Mouse (Mus musculus): Measurements from ENCODE around the gene Scml4.

The Scml4 gene

DNA sequence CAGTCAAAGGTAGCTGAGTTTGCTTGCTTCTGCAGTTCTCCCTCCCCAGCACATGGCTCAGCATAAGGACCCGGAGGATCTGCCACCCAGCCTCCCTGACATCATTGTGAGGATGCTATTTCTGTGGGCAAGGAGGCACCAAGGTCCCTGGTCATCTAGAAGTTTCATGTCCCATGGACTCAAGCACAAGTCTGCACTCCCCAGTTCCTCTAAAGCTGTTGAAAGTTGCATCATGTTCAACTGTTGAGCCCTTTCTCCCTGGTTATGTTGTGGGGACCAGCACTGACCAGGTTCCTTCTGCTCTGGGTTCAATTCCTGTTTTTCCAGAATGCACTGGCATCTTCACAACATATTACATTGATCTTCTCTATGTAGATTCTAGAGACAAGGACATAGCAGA is 42.9 kb downstream of the Scml4 start:
- DNase-seq (ENCODE audit: low spot score in 2 of 2): no peak

DNA sequence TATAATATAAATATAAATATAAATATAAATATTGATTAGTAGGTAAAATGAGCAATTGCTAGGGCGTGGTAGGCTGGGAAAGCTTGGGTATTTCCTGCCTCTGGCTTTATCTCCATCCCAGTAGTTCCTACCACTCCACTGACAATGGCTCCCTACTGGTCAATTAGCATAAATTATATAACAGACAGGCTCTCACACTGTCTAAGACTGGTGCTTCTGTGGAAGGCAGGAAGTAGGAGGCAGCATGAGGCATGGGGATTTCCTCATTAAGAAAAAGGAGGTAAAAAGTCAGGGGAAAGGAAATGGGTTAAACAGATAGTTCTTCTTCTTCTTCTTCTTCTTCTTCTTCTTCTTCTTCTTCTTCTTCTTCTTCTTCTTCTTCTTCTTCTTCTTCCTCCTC is 48.4 kb downstream of the Scml4 start:
- no peak for DNase-seq (ENCODE audit: low spot score in 2 of 2)

DNA sequence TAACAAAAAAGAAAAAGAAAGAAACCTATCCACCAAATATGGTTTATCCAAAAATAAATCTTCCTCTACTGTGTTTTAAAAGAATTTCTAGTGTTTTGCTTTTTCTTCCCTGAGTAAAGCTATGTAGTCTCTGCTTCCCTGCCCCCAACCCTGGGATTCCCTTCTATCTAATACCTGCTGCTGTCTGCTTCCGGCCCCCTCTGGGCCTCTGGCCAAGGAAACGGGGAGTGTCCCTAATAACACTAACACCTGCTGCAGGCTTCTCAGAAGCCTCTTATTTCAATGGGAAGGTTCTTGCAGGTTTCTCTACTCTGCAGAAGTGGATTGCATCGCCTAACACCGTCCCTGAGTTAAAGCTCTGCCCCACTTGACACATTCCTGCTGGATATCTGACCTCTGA is 50.4 kb downstream of the Scml4 start:
- peak; percentile 5 to 38 for DNase-seq (ENCODE audit: low spot score in 2 of 2)

DNA sequence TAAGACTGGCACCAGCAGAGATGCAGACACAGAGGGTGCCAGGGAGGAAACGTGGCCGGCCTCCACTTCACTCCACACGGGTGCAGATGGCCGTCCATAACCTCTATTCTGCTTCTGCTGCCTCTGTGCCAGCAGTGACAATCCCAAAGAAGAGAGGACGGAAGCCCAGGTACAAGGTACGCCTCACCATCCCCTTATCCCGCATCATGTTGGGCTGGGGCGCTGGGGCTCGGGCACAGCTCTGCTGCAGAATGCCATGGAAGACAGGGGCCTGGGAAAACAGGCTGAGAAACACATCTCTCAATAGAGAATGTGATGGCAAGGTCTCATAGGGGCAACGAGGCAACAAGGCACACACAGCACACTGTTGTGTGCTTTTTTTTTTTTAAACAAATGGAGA is 51.9 kb downstream of the Scml4 start:
- DNase-seq (ENCODE audit: low spot score in 2 of 2): peak in 1 of 2 experiments; percentile 55

DNA sequence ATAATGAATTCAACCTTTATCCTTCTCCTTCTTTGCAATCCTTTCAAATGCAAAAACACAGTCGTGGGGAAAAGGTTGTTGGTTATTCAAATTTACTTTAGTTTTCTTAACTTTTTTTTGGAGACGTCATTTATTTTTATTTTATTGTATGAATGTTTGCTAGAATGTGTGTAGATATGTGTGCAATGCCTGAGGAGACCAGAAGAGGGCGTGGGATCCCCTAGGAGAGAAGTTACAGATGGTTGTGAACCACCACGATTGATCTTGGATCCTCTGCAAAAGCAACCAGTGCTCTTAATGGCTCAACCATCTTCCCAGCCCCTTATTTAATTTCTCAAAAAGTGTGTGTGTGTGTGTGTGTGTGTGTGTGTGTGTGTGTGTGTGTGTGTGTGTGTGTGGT is 53.0 kb downstream of the Scml4 start:
- DNase-seq (ENCODE audit: low spot score in 2 of 2): peak; percentile 2 to 49

DNA sequence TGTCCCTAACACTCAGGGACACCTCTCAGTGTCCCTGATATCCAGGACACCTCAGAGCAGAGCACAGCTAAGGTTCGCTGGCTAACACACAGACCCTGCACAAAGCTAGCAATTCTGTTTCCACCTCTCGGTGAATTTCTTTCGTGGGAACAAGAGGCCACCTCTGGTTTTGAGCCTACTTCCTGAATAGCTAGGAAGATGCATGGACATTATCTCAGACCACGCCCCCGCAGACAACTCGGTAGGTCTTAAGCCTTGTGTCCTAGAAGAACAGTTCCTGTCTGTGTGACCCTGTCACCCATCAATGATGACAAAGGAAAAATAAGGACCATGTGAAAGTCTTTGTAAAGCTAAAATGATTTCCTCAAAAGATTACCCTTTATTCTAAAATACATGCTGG is 54.0 kb downstream of the Scml4 start:
- DNase-seq (ENCODE audit: low spot score in 2 of 2): peak; percentile 11 to 46

DNA sequence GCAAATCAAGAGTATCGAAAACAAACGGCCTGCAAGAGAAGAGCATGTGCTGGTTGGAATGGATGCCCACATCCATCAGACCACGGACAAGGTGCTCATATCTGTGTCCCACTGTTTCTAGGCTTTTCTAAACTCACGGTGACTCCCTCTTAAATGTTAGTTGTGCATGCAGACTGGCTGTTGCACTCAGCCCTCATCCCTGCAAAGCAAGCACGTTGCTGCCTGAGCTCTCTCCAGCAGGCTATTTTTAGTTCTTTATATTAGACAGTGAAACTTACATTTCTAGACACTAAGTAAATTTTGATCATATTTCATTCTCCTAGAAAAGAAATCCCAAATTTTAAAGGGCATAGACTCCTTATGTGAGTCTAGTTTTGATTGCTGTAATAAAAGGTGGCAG is 57.2 kb downstream of the Scml4 start:
- peak; percentile 5 to 22 for DNase-seq (ENCODE audit: low spot score in 2 of 2)

DNA sequence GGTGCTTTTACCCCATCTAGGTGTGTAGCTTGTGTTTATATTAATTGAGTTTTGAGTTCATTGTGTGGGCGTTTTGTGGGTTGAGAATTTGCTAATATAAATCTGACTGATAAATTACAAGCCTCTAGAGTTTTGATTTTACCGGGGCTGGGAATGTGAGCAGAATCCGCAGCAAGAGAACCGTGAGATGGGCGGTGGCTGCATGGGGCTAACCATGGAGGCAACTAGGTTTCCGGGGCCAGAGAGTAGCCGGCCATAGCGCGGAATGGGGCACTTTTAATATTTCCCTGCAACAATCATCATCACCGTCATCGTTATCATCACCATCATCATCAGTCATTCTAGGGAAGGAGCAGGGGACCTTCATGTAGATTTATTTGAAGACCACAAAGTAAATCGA is 59.6 kb downstream of the Scml4 start:
- DNase-seq (ENCODE audit: low spot score in 2 of 2): peak; percentile 5 to 56

DNA sequence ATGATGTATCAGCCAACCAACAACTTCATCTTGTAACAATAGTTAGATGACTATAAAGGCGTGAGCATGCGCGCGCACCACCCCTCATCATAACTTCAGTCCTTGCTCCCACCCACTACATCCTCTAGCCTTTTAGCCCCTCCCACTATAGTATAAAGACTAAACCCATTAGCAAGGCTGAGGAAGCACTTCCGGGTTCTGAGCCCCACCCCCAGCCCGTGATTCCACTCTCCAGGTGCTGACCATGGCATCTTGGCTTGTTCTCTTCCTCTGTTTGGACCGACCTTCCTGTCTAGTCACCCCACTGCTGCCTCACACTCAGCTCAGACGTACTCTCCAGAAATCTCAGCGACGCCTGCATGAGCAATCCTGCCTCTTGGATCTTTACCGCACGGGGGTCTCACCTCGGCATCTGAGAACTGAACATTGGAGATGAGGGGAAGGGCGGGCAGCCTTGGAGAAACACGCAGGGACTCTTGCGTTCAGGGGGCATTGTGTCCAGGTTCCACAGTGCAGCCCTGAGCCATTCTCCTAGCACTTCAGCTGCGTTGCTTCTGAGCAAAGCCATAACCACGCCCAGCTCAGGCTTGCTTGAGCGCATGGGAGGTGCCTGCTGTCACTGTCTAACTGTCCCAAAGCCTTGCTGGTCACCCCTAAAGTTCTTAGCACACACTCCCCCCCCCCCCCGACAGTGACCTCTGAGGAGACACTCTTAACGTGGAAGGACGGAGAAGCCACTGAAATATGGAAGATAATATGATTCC is 65.1 kb downstream of the Scml4 start:
- peak in 1 of 2 experiments; percentile 11 for DNase-seq (ENCODE audit: low spot score in 2 of 2)

DNA sequence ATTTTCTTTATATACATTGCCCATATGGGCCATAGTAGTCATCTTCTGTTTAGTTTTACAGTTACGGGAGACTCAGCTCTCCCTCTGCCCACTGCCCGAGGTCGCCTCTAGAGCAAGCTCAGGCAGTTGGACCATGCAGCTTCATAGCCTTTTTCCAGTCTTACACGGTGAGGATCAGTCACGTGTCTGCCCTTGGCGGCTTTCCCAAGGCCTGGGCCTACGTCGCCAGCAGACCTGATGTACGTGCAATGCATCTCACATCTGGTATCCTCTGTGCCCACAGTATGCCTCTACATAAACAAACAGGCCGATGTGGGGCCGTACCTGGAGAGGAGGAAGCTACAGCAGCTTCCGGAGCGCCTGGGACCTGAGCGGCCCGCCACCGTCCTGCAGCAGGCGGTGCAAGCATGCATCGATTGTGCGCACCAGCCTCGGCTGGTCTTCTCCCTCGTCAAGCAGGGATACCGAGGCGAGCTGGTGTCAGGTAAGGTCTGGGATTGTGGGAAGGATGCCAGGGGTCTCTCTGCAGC is 70.0 kb downstream of the Scml4 start:
- peak in 1 of 2 experiments; percentile 15 for DNase-seq (ENCODE audit: low spot score in 2 of 2)

DNA sequence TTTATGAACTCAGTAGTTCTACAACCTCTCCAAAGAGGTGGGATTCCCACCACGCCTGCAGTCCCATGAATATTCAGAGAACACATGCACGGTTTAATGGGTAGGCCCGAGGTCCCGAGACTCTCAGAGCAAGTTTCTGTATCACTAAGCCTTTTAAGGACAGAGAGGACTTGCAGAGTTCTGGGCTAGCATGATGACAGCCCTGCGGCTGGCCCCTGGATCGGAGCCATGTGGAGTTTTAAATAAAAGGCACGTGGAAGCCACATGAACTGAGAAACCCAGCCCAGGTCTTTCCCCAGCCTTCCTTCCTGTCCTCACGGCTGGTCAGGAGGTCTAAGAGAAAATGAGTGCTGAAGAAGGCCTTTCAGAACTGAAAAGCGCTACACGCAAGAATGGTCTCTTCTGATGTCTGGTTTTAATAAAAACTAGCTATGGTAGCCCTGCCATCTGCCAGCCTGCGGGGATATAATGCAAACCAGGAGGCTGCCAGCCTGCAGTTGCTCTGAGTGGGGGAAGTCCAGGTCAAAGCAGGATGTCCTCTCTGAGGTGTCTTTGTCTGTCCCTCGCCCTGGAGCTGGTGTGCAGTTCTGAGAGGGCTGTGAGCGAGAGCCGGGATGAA is 72.8 kb downstream of the Scml4 start:
- no peak for DNase-seq (ENCODE audit: low spot score in 2 of 2)

DNA sequence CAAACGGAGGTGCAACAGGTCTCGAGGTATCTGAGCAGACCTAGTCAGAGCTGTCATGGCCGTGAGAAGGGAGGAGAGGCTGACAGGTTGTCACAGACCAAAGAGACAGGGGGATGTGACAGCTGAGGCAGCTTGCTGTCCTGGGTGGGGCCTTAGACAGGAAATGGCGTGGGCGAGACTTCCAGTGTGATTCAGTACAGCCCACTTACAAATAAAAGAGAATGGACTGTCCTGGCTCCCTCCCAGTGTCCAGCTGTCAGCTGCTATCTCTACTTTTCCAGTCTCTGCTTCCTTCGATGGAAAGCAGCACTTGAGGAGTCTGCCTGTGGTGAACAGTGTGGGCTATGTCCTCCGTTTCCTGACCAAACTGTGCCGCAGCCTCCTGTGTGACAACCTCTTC is 74.5 kb downstream of the Scml4 start:
- peak; percentile 38 to 57 for DNase-seq (ENCODE audit: low spot score in 2 of 2)

DNA sequence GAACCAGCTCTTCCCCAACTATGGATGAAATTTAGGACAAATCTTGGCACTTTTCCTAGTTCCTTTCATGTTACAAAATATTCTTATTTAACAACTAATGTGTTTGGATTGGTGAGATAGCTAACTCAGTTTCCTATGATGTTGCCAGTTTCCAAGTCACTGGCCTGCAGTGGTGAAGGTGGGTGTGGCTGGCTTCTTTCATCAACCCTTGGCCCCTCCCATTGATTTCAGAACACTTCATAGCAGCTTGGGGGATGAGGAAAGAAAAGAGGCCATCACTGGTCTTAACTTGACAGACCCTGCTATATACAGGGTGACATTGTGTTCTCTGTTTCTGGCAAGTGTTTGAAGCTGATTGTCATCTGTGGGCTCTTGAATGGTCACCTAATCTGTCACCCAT is 76.0 kb downstream of the Scml4 start:
- DNase-seq (ENCODE audit: low spot score in 2 of 2): peak in 1 of 2 experiments; percentile 26

DNA sequence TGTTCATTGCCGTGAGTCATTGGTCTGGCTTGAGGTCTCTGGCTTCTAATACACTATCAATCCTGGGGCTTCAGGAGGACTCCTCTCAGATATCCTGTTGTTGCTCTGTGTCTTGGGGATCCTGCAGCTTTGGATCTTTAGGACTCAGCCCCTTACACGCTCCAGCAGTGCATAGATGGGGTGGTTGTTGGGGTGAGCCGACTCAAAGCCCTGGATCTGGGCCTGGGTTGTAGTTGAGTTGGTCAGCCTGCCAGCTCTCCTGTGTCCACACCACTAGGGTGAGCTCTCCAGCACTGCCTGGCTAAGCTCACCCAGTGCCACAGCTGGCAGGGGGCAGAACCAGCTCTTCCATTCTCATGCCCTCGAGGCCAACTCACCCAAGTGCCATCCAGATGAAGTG is 78.2 kb downstream of the Scml4 start:
- DNase-seq (ENCODE audit: low spot score in 2 of 2): no peak

DNA sequence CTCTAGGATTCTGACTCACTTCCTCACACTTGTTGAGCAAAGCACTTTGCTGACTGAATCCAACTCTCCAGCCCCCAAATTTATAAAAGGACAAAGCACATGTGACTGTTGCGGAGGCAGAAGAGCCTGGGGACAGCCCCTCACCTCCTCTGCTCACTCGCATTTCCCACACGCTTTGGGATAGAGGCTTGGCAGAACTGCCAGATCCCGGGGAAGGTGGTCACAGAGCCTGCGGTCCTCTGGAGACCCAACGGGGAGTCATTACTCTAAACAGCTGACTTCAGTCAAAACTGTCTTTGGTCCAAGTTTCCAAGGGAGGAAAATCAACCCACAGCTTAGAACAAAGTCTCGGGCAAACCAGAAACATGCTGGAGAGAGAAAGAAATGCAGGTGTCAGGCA is 79.5 kb downstream of the Scml4 start:
- no peak for DNase-seq (ENCODE audit: low spot score in 2 of 2)

DNA sequence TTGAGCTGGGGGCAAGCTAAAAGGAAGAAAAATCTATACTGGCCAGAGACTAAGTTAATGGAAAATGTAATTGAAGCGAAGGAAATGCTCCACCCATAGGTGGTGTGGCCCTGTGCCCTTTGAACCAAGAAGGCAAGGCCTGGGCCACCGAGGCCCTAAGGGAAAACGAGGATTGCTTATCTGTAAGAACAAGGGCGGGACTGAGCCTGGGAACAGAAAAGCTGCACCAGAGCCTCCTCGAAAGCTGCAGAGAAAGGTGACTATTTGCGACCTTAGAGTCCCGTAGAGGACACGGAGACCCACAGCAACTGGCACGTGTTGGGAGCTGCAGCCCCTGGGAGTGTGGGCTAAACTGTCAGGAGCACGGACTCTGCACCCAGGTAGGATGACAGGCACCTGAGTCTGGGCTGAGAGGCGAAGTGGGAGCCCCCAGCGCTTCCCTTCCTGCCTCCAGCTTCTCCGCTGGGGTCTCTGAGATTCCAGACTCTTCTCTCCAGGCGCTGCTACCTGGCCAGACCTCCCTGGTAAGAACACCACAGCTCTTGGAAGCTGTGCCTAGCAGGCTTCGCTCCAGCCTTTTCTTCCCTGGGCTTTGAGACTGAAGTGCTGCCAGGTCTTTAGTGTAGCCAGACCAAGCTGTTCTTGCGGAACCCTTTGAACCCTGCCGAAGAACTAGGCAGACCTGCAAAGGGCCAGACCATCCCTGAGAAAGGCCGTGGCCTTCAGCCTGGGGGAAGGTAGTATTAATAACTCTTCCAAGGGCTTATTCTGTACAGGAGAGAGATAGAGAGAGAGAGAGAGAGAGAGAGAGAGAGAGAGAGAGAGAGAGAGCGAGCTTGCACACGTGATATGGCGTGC is 80.3 kb downstream of the Scml4 start:
- no peak for DNase-seq (ENCODE audit: low spot score in 2 of 2)

DNA sequence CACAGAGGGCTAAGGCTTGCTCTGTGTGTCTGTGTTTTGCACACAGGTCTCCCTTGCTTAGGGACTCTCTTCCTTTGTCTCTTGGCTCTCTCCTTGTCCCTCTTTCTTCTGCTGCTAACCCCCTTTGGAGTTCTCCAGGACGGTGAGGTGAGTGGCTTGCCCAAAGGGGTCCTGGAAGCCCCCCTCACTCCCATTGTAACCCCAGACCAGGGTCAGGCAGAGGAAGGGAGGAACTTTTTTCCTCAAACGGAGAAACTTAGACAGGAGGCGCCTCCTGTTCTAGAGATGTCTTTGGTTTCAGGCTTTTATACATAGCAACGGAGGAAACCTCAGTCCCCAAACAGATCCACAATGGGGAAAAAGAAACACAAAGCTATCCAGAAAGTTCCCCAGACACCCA is 81.1 kb downstream of the Scml4 start:
- DNase-seq (ENCODE audit: low spot score in 2 of 2): no peak

DNA sequence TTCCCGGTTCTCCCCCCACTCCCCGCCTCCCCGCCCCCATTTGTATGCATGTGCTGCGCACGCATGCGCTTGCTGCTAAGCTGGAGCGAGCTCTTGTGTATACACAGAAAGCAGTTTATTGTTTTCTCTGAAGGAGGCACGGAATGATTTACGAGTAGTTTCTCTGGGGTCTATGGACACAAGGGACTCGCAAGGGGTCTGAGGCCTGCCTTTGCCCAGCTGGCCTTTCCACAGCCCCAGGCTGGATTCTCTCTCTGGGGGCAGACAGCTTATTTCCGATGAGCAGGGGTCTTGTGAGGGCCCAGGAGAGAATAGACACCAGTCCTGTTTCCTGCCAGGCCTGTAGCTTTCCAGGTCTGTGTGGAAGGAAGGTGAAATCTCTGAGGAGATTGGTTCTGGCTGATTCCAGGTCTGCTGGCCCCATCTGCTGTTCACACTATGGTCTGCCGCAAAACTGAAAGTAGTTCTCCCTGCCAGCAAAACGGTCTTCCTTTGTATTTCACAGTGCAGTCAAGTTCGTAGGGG is 81.6 kb downstream of the Scml4 start:
- peak in 1 of 2 experiments; percentile 47 for DNase-seq (ENCODE audit: low spot score in 2 of 2)

DNA sequence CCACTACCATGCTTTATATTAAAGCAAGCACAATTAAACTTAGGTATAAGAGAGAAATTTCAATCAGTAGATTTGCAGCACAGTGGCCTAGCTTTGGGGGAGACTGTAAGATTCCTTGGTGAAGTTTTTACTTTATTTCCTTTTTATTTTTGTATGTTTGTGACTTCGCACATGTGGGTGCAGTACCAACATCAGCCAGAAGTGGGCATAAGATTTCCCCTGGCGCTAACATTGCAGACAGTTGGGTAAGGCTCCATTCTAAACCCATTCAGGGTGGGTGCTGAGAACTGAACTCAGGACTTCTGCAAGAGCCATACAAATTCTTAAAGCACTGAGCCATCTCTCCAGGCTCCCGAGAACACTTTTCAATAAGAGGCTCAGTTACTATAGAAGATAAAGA is 82.1 kb downstream of the Scml4 start:
- no peak for DNase-seq (ENCODE audit: low spot score in 2 of 2)

DNA sequence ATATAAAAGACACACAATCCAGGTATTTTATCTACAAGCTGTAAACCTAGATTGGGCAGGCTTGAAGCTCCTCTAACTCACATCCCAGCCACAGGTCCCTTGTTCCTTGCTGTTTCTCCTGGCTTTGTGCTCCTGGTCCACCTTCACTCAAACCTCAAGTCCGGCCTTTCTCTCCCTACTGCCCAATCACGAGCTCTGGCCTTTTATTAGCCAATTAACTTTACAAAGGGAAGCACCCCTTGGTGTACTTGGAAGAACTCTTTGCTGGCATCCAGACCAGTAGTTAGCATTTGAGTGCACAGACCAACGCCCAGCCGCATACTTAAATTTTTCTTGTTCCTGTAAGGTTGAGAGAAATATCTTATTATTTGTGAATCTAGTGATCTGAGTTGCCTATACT is 85.1 kb downstream of the Scml4 start:
- no peak for DNase-seq (ENCODE audit: low spot score in 2 of 2)

DNA sequence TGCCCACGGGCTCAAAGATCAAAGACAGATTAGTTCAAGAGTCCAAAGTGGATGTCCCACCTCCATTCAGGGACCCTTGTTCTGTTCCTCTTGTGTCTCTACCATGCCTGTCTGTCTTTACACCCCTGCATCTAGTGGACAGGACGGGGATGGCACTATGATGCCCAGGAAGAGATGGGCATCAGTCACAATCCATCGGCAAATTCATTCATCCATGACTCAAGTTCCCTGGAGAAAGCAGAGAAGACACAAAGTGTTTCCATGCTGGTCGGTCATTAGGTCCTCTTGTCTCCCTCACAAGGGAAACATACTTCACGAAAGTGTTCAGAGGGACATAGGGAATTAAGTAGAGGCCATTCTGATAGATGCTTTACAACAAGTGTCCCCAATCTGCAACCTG is 87.2 kb downstream of the Scml4 start:
- no peak for DNase-seq (ENCODE audit: low spot score in 2 of 2)

DNA sequence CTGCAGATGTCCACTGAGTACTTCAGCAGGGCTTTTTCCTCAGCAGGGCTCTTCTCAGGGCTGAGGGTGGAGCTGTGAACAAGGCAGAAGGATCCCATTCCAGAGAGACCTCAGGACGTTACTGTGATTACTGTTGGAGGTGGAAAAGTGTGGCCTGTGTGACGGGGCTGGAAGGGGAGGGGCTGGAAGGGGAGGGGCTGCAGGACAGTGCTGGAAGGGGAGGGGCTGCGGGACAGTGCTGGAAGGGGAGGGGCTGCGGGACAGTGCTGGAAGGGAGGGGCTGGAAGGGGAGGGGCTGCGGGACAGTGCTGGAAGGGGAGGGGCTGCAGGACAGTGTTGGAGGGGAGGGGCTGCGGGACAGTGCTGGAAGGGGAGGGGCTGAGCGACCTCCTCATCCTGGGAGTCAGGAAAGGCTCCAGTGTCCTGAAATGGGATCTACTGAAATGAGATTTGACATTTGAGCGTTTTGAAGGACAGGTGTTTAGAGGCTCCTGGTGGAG is 90.1 kb downstream of the Scml4 start:
- DNase-seq (ENCODE audit: low spot score in 2 of 2): no peak
